Mouse (Mus musculus) thymus, adult 2 months (tissue): ENCODE data around the gene Ephx1.

Experiments used
- CTCF ChIP-seq: fragments of 200-500 bp; IDR thresholded peaks from 2 replicates; pipeline ENCODE4 v1.5.1; 2012; ENCODE audit warnings: mild to moderate bottlenecking, control low read depth, low read length, moderate library complexity, borderline replicate concordance; ENCODE audit not compliant: control insufficient read depth, poor library complexity, insufficient read depth; ENCODE audit errors: extremely low read depth
- POLR2A ChIP-seq: fragments of 200-500 bp; IDR thresholded peaks from 2 replicates; pipeline ENCODE4 v1.6.1; 2012; ENCODE audit warnings: mild to moderate bottlenecking, low read length, control low read depth, moderate library complexity; ENCODE audit not compliant: control insufficient read depth, poor library complexity, insufficient read depth; ENCODE audit errors: extremely low read depth

DNA sequence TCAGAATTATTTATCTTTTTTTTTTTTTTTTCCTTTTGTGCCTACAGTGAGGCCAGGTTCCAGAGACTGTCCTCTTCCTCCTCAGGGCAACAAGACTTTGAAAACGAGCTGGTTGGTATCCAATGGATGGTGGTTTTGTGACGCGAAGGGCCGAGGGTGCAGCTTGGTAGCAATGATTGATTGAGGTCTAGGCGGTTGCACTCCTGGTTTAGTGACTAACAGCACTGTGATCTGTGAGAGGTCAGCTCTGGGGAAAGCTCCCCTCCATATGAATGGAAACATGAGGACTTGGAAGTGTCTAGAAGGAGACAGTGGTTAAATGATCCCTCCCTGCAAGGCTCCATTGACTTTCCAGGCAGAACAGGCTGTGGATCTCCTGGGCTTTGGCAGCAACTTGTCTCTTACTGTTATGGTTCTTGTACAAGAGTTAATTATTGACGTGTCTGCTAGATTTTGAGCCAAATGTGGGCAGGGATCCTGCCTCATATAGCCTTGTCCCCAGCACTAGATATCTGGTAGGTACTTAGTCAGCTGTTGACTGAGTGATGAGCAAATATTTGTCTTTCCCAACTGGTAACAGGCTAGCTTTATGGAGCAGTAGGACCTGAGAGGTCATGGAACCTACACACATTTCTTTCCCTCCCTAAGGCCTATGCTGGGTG is 68.5 kb downstream of the Ephx1 start:
- TF ChIP-seq POLR2A (no peak), CTCF (no peak)
